Mouse (Mus musculus) embryo, embryonic 10.5 days (tissue): Measurements from ENCODE around the gene Olfr1058.
"Not testable (repeated sequence)": the region's sequence is repeated elsewhere in the genome, so short reads cannot be mapped to it uniquely, and the experiment has no call there.

Experiments used
- DNase-seq: peaks from one replicate; pipeline ENCODE4 v3.0.0-alpha.2; 2015; ENCODE audit warnings: low spot score

Gene Olfr1058

GRCm38 (mm10) chr2:86388461-86388860 lies at the start of gene Olfr1058:
Gene Olfr1058, minus strand, starts transcription at chr2:86388561.
- DNase-seq, result not testable (repeated sequence)

- DNase-seq, result not testable (repeated sequence)
Observed at GRCm38 (mm10) chr2:86428511-86428910, 40.1 kb upstream of the Olfr1058 start.

DNA sequence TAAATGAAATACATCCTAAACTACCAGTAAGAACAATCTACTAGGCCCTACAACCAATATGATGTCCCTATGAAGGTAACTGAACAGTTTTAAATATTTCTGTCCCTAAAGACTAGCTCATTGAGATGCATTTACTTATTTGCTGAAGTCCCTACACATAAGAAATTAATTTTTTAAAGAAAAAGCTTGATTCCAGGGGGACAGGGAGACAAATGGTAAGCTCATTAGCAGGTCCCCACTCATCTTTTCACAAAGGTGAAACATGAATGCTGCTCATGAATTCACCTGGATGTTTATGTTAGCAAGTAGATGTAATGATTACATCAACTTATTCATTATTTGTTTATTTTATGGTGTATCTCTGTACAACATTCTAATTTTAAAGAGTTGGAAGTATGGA lies 38.3 kb upstream of the Olfr1058 start, which contains the start of gene Olfr1062:
Olfr1062 (minus strand) TSS at position 101 of the 400 bp plus-strand sequence.
- not testable (repeated sequence) for DNase-seq

- no peak for DNase-seq
Observed at GRCm38 (mm10) chr2:86413950-86414349, 25.6 kb upstream of the Olfr1058 start, which contains the start of gene Olfr1061. Gene Olfr1061, minus strand, starts transcription at chr2:86414050.

DNA sequence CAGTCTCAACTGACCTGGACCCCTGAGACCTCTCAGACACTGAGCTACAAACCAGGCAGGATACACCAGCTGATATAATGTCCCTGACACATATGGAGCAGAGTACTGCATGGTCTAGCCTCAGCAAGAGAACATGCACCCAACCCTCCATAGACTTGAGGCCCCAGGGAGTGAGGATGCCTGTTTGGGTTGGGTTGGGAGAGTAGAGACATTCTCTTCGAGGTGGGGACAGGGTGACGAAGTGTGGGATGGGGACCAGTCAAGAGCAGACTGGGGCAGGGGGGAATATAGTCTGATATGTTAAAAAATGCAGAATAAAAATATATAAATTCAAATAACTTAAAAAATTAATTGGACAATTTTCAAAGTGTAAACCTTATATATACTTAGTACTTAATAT lies 6.8 kb upstream of the Olfr1058 start:
- no peak for DNase-seq

DNA sequence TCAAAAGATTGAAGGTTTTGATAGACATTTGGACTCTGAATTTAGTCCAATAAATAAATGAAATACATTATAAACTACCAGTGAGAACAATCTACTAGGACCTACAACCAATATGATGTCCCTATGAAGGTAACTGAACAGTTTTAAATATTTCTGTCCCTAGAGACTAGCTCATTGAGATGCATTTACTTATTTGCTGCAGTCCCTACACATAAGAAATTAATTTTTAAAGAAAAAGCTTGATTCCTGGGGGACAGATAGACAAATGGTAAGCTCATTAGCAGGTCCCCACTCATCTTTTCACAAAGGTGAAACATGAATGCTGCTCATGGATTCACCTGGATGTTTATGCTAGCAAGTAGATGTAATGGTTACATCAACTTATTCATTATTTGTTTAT lies 10.1 kb downstream of the Olfr1058 start, which contains the start of gene Olfr1057:
Olfr1057 (minus strand) TSS at position 101 of the 400 bp plus-strand sequence.
- DNase-seq, result no peak

- DNase-seq, result not testable (repeated sequence)
Observed at GRCm38 (mm10) chr2:86366342-86366741, 22.0 kb downstream of the Olfr1058 start.

- no peak for DNase-seq
Observed at GRCm38 (mm10) chr2:86362369-86362768, 26.0 kb downstream of the Olfr1058 start, which contains the start of gene Olfr1056. Gene Olfr1056, minus strand, starts transcription at chr2:86362469.

DNA sequence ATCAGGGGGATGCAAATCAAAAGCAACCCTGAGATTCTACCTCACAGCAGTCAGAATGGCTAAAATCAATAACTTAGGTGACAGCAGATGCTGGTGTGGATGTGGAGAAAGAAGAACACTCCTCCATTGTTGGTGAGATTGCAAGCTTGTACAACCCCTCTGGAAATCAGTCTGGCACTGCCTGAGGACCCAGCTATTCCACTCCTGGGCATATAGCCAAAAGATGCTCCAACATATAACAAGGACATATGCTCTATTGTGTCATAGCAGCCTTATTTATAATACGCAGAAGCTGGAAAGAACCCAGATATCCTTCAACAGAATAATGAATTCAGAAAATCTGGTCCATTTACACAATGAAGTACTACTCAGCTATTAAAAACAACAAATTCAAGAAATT lies 36.6 kb downstream of the Olfr1058 start:
- not testable (repeated sequence) for DNase-seq

DNA sequence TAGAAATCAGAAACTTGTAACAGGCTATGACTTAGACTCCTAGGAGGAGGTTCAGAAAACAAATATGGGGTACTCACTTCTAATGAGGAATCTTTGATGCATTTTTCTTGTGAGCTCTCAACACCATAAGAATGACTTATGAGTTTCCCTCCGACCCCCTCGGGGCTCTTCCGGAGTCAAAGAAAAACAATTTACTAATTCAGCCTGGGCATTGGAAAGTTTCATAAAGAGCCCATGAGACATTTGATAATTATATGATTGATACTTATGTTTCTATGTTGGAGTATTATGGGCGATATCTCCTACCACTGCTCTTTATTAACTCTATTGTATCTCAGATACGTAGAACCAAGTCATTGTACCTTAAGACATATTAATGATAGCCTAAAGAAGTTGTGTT lies 38.2 kb downstream of the Olfr1058 start, which contains the start of gene Olfr1055:
Olfr1055 (minus strand) TSS at position 101 of the 400 bp plus-strand sequence.
- DNase-seq, result no peak

GRCm38 (mm10) chr2:86335333-86335732 lies 53.0 kb downstream of the Olfr1058 start, which contains the start of gene Olfr1054:
Gene Olfr1054, minus strand, starts transcription at chr2:86335433.
- DNase-seq, result no peak
